Mouse (Mus musculus): ENCODE measurements around the gene Nsun2.
"Not testable (repeated sequence)": the region's sequence is repeated elsewhere in the genome, so short reads cannot be mapped to it uniquely, and the experiment has no call there.

Nsun2 gene

DNA sequence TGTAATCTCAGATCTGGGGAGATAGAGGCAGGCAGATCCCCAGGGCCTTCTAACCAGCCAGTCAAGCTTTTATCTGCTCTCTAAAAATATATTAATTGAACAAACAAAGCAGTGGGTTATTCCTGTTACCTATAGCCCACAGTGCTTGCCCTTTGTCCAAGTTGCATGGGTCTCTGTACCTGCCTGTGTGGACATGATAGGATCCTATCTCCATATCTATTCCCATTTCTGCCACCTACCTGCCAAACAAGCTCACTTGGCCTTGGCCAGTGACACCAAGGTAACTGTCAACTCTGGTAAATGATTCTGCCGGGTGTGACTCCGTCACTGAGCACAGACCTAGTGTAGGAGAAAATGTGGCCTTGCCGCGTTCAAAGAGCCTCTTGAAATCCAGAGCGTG is 57.8 kb downstream of the Nsun2 start:
- no peak for DNase-seq (ENCODE audit: low spot score in 2 of 2)

DNA sequence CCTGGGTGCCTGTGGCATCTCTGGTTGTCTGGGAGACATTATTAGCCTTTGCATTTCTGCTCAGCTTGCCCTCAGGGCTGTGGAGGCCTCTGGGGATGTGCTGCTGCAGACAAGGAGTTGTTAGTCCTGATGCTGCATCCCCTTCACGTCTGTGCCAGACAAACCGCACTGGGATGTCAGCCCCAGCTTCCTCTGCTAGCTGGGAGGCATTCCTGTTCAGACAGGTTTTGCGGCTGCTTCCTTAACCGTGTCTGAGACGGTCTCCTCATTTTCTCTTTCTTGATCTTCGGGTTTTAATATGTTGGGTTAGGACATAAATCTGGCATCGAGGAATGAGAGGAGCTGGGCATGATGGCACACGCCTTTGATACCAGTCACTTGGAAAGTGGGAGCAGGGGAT is 58.7 kb downstream of the Nsun2 start:
- no peak for DNase-seq (ENCODE audit: low spot score in 2 of 2)

DNA sequence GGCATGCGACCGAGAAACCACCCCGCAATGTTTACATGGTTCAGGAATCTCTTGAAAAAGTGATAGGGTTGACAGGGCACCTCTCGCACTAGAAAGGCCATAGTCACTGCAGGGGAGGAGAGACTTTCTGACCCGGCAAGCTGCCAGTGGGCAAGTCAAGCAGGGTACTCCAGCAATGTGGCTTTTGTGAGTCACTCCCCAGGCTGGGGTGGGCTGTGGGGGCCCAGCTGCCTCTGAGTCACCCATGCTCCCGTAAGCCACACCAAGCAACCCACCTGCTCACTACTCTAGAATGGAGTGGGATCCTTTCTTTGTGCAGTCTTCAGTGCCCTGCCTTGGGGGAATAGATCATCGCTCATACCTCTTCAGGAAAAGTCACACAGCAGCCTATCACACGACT is 59.9 kb downstream of the Nsun2 start:
- no peak for DNase-seq (ENCODE audit: low spot score in 2 of 2)

DNA sequence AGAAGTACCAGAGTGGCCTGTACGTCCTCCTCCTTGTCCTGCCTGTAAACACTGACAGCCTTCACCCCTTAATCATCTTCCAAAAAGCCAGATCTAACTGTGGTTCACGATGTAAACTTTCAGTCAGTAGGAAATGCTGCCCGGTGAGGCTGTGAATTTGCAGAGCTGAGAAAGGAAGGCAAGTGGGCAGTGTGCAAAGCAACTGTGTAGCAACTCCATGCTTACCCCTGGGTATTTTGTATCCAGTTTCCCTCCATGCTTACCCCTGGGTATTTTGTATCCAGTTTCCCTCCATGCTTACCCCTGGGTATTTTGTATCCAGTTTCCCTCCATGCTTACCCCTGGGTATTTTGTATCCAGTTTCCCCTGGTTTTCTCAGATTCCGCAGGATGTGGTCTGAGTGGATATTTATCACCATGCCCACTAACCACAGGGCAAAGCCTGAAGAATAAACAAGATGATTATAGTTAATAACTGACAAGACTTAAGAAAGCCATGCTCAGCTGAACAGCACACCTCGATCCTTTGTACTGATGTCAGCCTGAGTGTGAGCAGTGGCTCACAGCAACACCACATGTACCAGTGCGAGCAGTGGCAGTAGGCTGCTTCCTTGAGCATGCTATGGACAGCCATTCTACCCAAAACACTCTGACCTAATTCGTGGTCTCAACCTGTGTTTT is 61.2 kb downstream of the Nsun2 start:
- no peak for DNase-seq (ENCODE audit: low spot score in 2 of 2)

DNA sequence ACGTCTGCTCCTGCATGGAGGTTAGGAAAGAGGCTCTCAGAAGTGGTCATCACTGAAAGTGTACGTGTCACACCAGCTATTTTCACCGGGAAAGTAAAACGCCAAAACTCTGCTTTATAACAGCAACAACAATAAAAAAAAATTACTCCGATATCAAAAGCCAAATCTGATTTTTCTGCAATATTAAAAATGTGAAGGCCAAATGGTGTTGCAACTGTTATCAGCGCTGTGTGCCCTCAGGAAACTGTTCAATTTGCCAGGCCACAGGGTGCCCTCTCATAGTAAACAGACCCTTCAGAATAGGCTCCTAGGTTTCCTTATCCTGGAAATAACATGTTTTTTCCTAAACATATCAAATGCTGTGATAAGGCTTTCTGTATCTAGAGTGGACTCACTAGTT is 62.4 kb downstream of the Nsun2 start:
- no peak for DNase-seq (ENCODE audit: low spot score in 2 of 2)

DNA sequence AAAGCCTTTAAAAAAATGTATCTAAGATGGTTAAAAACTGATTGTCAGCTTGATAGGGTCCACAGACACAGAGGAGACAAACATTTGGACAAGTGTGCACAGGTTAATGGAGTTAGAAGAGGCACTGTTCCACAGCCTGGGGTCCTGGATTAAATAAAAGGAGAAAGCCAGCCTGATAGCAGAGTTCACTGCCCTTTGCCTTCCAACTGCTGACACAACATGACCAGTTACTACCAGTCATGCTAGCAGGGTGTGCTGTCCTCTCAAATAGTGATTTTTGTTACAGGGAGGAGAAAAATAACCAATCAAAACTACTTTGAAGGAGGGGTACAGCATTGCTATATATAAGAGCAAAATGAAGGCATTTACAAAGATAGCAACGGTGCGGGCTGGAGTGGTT is 63.0 kb downstream of the Nsun2 start:
- DNase-seq (ENCODE audit: low spot score in 2 of 2), result no peak

DNA sequence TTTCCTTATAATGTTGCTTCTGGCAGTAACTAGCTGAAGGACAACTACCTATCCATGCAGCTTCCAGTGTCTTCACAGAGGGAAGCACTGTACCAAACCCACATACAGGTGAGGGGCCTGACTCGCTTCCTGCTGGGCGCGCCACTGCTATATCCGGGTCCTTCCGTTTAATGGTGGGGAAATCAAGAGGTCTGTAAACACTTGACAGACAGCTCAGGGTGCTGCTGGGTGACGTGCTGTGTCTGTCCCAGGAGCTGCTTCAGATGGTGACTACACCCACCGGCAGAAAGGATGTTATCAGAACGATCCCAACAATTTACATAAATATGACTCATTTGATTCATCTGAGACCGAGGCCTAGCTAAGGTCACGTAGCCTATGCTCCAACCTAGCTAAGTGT is 65.3 kb downstream of the Nsun2 start:
- DNase-seq (ENCODE audit: low spot score in 2 of 2), result no peak

DNA sequence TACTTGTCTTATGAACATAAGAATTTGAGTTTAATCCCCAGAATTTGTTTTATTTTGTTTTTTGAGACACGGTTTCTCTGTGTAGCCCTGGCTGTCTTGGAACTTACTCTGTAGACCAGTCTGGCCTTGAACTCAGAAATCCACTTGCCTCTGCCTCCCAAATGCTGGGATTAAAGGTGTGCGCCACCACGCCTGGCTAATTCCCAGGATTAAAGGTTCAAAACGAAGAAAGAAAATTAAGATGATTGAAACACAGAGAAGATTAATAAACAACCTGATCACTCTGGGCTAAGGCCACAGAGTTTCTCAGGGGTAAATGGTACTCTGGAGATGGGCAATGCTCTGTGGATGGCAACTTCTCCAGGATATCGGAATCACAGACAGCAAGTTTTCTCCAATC is 67.3 kb downstream of the Nsun2 start:
- DNase-seq (ENCODE audit: low spot score in 2 of 2), result not testable (repeated sequence)

DNA sequence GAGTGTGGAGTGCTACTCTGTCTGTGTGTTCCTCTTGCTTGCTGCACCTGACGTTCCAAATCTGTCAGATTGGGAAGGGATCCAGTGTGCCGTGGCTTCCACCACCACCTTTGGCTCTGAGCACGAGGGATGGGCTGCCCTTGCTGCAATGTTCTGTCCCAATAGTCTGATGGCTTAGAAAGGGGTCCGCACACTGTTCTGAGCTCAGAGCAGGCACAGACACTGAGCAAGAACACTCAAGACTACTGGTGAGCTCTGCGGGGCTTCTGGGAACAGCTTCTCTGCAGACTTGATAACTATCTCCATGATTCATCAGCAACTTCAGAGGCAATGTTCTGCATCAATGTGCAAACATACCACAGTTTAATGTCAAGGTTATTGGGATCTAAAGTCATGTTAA is 67.8 kb downstream of the Nsun2 start:
- DNase-seq (ENCODE audit: low spot score in 2 of 2), result no peak

DNA sequence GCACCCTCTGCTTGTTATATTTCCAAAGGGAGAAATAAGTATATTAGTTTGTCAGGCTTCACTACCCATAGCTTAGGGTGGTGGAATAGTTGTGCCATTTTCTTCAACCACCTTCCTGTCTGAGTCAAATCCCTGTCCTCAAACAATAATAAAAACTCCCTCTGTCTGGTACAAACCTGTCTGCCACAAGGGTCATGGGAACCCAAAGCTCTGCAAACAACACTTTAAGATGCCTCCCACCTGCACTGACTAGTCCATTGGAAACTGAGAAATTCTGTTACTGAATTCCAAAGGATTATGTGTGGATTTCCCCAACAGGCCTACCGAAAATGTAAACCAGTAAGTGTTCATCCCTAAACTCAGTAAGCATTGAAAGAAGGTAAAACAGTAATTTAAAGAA is 71.1 kb downstream of the Nsun2 start:
- no peak for DNase-seq (ENCODE audit: low spot score in 2 of 2)

DNA sequence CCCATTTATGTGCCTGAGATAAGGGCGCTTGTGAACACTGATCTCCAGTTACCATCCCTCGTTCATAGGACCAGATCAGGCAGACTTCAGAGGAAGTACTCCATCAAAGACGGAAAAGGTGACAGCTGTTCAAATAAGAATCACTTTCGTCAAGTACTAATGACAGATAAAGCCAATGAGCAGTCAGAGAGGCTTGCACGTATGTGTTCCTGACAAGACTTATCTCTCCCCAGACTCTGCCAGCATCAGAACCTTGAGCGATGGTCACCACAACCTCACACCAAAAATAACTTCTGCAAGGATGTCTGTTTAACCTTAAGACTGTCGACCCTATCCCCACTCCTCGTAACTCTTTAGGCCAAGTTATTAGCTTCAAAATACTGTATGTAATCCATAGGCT is 75.2 kb downstream of the Nsun2 start:
- no peak for DNase-seq (ENCODE audit: low spot score in 2 of 2)

DNA sequence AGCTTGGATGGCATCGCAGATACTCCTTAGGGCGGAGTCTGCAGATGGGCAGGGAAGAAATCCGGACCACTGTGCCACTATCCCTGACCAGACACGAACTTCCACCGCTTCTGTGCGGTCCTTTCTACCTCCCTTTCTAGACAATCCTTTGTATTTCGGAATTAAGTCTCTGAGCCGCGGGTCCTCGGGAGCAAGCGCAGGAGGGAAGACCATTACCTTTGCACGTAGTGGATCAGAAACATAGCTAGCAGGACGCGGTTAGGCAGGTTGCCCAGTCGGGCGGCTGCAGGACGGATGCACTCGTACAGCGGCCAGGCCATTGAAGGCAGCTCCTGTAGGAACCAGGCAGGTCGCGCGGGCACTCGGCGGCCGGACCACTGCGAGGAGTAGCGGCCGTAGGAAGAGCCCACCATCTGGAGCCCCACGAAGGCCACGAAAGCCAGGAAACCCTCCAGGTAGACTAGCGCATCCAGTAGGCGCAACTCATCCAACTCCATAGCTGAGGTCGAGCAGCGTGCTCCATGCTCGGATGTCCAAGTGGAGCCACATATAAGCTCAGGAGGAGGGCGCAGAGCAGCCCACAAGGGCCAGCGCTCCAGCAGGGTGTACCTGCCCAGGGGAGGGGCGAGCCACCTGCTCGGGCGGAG is 77.3 kb downstream of the Nsun2 start:
- no peak for DNase-seq (ENCODE audit: low spot score in 2 of 2)

DNA sequence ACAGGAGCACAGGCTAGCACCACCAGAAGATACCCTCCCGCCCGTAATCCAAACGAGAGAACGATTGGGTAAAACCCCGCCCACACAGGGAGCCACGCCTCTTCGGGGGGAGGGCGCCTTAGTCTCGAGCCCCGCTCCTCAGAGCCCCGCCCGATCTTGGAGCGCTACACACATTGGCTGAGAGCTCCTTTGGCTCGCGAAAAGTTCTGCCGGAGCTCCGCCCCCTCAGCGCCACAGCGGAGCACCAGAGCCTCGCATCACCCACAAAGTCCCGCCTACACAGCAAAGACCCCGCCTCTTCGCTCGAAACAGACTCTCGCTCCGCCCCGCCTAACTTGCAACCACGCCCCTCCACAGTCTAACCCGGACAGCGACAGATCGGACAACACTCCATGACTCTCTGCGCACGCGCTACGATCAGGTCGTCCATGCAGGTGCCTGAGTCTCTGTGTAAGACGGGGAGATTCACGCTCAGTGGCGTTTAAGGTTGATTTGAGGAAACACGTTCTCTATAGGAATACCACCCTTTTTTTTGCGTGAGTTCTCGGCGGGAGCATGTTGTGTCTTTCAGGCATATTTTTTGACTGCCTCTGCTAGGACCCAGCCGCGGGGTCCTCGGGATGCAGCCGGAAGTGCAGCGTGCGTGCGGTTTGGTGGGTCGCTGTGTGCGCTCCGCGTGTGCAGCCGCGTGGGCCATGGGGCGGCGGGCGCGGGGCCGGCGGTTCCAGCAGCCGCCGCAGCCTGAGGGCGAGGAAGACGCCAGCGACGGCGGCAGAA is 78.0 kb downstream of the Nsun2 start, which contains the start of gene Srd5a1:
TSS of gene Srd5a1 (minus strand) at position 45 of the 777 bp plus-strand sequence.
- peak; percentile 98 to 99 for DNase-seq (ENCODE audit: low spot score in 2 of 2)

DNA sequence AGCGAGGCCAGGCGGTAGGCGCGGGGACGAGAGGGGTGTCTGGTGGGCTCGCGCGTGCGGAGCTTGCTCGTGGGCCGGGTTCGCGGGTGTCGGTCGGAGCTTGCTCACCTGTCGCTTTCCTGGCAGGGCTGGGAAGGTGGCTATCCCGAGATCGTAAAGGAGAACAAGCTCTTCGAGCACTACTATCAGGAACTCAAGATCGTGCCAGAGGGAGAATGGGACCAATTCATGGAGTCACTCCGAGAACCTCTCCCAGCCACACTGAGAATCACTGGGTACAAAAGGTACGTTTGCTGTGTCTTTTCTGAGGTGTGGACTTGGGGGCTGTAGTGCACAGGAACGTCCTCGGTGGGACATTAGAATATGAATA is 78.6 kb downstream of the Nsun2 start:
- DNase-seq (ENCODE audit: low spot score in 2 of 2), result no peak

DNA sequence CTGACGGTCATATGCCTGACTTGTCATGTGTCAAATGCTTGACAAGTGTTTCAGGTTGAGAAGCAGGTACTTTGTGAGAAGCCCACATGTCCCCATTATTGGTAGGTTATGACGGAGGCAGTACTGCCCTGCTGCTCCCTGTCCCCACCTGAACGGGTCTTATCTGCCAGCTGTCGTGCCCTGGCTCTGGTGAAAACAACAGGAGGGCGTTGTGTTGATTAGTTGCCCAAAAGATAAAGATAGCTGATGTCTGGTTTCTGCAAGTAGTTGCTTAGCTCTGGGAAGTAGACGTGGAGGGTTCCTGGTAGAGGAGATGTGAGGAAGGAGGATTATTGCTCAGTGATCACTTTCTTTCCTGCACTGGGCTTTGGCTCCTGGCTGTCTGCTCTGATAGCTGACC is 83.2 kb downstream of the Nsun2 start:
- no peak for DNase-seq (ENCODE audit: low spot score in 2 of 2)

DNA sequence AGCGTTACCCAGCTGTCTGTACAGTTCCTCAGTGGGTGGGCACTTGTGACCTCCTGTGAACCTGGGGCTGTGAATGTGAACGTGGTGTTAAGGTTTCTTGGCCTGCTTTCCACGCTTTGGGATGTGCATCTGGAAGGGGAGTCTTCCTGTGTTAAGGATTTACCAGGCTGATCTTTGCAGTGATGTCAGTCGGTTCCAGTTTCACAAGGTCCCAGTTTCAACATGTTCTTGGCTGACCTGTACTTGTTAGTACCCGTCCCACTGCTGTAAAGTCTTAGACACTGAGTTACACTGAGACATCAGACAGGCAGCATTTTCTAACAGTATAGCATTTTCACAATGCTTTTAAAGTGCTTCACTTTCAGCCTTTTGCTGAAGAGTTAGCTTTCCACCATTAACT is 90.3 kb downstream of the Nsun2 start:
- no peak for DNase-seq (ENCODE audit: low spot score in 2 of 2)

DNA sequence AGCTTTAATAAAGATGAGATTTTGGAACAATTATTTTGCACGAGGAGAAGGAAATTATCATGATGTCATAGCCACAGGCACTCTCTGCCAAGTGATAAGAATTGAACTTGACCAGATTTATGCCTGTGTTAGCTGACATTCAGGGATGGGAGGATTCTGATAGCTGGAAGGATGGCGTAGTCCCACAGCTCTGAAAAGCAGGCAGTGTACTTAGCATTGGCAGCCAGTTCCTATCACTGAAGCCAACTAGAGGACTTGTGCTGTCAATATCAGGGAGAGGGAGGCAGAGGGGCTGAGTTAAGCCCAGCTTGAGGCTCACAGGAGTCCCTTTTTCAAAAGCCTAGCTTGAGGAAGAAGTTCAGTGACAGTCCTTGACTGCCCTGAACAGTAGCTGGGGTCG is 91.0 kb downstream of the Nsun2 start:
- DNase-seq (ENCODE audit: low spot score in 2 of 2), result no peak

DNA sequence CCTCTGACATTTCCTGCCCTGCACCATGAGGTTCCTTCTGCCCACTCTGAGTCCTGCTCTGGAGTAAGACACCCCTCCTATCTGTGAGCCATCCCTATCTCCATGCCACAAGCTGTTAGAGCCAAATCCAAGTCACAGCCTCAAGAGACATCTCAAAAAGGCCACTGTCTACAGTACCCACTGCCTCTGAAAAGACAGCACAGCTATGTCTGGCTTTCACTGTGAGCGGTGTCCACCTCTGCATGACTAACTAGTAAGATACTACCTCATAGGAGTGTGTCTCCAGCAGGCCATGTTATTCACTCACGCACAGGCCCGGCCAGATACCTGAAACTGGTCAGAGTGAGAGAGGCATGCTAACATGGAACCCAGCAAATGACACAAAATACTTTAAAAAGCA is 94.4 kb downstream of the Nsun2 start:
- DNase-seq (ENCODE audit: low spot score in 2 of 2), result no peak

DNA sequence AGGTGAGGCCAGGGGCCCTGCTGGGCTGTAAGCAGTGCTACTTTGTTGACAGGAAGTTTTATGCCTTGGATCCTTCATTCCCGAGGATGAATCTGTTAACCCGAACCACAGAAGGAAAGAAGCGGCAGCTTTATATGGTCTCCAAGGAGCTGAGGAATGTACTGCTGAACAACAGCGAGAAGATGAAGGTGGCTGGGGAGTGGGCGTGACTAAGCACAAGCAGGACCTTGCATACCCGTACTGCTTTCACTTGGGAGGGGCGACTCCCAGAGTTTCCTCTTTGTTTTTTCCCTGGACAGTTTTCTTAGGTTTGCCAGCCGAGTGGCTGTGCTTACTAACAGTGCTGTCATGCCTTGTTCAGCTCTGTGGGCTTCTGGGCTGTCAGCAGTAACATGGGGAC is 97.0 kb downstream of the Nsun2 start:
- no peak for DNase-seq (ENCODE audit: low spot score in 2 of 2)

DNA sequence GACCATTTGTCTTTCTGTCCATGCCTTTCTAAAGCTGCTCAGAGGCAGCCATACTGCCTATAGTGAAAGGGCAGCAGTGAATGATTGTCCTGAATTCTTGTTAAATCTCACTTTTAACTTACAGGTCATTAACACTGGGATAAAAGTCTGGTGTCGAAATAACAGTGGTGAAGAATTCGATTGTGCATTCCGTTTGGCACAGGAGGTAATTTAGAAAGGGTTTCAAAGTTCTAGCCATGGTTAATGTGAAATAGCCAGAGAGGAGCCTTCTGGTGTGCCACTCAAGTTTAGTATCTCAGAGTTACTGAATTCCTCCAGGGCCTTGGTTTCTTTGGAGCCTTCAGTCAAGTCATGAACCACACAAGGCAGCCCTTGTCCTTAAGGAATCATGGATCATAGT is 97.6 kb downstream of the Nsun2 start:
- DNase-seq (ENCODE audit: low spot score in 2 of 2), result no peak

DNA sequence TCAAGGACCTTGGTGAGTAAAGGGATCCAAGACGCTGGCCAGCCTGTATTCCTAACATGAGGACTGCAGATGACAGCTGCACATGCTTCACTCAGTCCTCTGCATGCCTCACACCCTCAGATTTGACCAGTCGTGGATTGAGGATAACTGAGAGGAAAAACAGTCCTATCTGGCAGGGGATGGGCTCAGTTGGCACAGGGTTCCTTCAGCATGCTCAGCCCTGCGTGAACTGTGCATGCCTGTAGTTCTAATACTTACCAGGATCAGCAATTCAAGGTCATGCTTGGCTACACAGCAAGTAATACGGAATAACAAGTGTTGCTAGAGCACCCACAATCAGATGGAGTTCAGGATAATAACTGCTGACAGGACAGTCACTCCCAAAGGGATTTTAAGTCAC is 98.1 kb downstream of the Nsun2 start:
- no peak for DNase-seq (ENCODE audit: low spot score in 2 of 2)

DNA sequence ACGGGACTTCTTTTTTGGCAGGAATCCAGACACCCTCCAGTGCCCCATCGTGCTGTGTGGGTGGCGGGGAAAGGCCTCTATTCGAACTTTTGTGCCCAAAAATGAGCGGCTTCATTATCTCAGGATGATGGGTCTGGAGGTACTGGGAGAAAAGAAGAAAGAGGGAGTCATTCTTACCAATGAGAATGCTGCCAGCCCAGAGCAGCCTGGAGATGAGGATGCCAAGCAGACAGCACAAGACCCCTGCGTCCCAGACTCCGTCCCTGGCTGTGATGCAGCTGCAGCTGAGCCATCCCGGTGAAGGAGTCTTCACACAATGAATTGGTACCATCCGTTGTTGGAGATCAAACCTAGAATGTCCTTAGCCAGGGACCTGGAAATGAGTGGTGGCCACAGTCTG is 100.0 kb downstream of the Nsun2 start:
- DNase-seq (ENCODE audit: low spot score in 2 of 2), result no peak

DNA sequence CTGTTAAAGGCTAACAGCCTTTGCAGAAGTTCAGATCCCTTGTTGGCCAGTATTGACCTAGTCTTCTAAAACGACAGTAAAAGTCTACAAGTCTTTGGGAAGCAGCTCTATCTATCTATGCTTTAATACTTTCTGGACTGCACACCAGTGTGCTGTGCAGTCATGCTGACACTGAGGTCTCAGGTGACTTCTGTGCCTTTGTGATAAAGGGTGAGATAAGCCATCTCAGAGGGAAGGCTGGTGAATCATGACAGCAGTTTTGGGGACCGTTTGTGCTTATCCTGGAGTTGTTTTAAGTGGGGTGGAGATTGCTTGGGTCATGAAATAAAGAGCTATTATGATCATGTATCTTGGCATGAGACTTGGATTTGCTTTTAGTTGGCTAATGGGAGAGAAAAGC is 100.4 kb downstream of the Nsun2 start:
- DNase-seq (ENCODE audit: low spot score in 2 of 2), result no peak
